Mouse (Mus musculus) kidney, embryonic 14.5 days (tissue): ENCODE results near the gene Draxin. TPM values are rescaled to one million over a fixed set of nuclear protein-coding genes. Genes with fewer than 3 reads are reported as not detected.

Experiments
- ATAC-seq: fragments of 200-750 bp; cut with Nextera tagmentation; 2 replicates; pipeline ENCODE4 v1.8.0; 2017; ENCODE audit warnings: moderate number of reproducible peaks, mild to moderate bottlenecking, moderate TSS enrichment, moderate library complexity; ENCODE audit not compliant: low FRiP score, low TSS enrichment
- H3K27ac ChIP-seq: fragments of 300-500 bp; sonication (generic); 2 replicates; pipeline ENCODE4 v1.5.1; 2014; ENCODE audit warnings: low read depth, mild to moderate bottlenecking, low read length, moderate library complexity, mixed read lengths
- H3K27me3 ChIP-seq: fragments of 300-500 bp; sonication (generic); 2 replicates; pipeline ENCODE4 v1.6.1; 2014; ENCODE audit warnings: mild to moderate bottlenecking, low read length; ENCODE audit not compliant: control insufficient read depth, insufficient read depth
- H3K36me3 ChIP-seq: fragments of 300-500 bp; sonication (generic); 2 replicates; pipeline ENCODE4 v1.6.1; 2014; ENCODE audit warnings: low read length, mixed read lengths; ENCODE audit not compliant: control insufficient read depth, insufficient read depth
- H3K4me1 ChIP-seq: fragments of 300-500 bp; sonication (generic); 2 replicates; pipeline ENCODE4 v1.6.1; 2014; ENCODE audit warnings: low read length, mixed read lengths; ENCODE audit not compliant: control insufficient read depth, insufficient read depth
- H3K4me2 ChIP-seq: fragments of 300-500 bp; sonication (generic); replicated peaks from 2 replicates; pipeline ENCODE4 v1.6.1; 2014; ENCODE audit warnings: low read depth, mild to moderate bottlenecking, low read length
- H3K4me3 ChIP-seq: fragments of 300-500 bp; sonication (generic); 2 replicates; pipeline ENCODE4 v1.5.1; 2014; ENCODE audit warnings: mild to moderate bottlenecking, low read length
- H3K9ac ChIP-seq: fragments of 300-500 bp; sonication (generic); 2 replicates; pipeline ENCODE4 v1.6.1; 2014; ENCODE audit warnings: low read depth, mild to moderate bottlenecking, low read length, moderate library complexity
- H3K9me3 ChIP-seq: fragments of 300-500 bp; sonication (generic); 2 replicates; pipeline ENCODE4 v1.6.1; 2016; ENCODE audit warnings: low read length; ENCODE audit not compliant: control insufficient read depth
- WGBS: fragments of 180-500 bp; shearing (Covaris S2); extraction: QIAGEN DNeasy Blood & Tissue Kit; methylation state at CpG from one replicate; pipeline ENCODE4 v1.1.7; 2014; 5-methylcytosine and 5-hydroxymethylcytosine counted together
- polyA plus RNA-seq: library from polyadenylated mRNA; unstranded; fragments of >200 nt; fragmentation: Nextera tagmentation; extraction: Ambion mirVana; gene quantifications from 2 replicates; pipeline ENCODE4 v1.2.1, GENCODE M21; 2014

Gene Draxin
- polyA plus RNA-seq, 1 experiment from 2014 or later: 0.80 TPM

DNA sequence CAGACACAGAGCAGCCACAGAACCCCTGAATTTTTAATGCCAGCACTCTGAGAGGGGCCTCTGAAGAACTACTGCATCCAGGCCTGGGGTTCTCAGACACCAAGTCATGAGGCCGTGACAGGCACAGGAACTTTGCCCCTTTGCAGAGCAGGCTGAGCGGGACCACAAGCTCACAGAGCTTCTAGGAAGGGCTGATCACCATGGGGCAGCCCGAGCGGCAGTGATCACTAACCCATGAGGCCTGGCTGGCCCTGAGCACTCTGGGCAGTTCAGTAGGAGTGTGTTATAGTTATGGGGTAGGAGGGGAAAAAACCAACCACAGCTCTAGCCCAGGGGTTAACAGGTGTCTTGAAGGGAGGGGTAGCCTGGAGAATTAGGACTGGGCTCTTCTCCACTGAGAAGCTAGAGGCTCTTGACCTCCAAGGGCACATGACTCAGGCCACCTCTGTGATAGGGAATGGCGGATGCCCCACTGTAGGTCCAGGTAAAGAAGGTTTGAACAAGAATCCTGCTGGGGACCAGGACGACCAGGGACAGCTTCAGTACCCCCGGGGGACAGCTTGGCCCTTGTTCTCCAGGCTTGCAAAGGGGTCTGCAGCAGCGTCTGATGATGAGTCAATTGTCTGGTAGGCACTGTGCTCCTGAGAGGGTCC lies 50.4 kb downstream of the Draxin start:
- 88% methylated on average over 8 of the region's 8 CpGs for WGBS
- H3K9me3 ChIP-seq: no peaks in the 10 kb centered on the region

DNA sequence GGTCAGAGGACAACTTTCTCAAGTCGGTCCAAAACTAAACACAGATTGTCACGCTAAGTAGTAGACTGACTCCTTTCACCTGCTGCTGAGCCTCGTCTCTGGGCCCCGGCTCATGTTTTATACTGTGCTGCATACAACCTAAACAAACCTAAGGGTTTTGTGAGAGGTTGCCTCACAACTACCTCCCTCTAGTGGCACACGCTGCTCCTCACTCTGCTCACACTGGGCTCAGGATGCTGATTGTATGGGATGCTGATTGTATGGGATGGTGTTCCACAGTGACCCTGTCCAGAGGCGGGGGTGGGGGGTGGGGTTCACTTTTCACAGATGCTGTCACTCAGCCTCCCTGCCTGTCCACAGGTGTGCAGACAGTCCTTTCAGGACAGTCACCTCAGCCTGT lies 51.3 kb downstream of the Draxin start:
- WGBS: 73% methylated on average over 6 of the region's 6 CpGs
- Histone ChIP-seq H3K4me1 (peaks cover 17% of the 10 kb centered on the region), H3K27ac (no peak overlapping the region), H3K9me3 (no peaks in the 10 kb centered on the region), H3K4me3 (no peak overlapping the region), H3K4me2 (no peak overlapping the region), H3K36me3 (peaks cover 15% of the 10 kb centered on the region), H3K27me3 (no peaks in the 10 kb centered on the region), H3K9ac (no peak overlapping the region)
- no peak for ATAC-seq

More for the DNA sequence above, 50.4 kb downstream of the Draxin start:
- Histone ChIP-seq H3K27ac (no peak overlapping the region), H3K4me3 (no peak overlapping the region), H3K4me1 (peaks cover 21% of the 10 kb centered on the region), H3K4me2 (no peak overlapping the region), H3K36me3 (peaks cover 15% of the 10 kb centered on the region), H3K9ac (no peak overlapping the region), H3K27me3 (no peaks in the 10 kb centered on the region)
- ATAC-seq: no peak

DNA sequence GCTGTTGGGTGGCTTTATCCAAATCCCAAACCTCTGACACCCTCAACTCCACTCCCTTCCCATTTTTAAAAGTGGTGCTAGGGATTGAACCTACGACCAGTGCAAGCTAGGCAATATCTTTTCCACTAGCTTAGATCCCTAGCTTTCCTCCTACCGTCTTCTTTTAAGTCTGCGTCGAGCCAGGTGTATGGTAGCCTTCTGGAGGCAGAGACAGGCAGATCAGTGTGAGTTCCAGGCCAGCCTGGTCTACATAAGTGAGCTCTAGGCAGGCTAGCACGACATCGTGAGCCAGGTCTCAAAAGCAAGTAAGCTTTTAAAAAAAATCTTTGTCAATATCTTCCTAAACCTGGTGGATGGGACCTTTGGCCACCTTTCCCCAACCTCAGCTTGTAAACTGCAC lies 54.6 kb downstream of the Draxin start:
- 91% methylated on average over 6 of the region's 6 CpGs for WGBS
- no peaks in the 10 kb centered on the region for H3K9me3 ChIP-seq
- no peak overlapping the region for H3K4me2 ChIP-seq
- H3K27ac ChIP-seq: no peak overlapping the region
- H3K36me3 ChIP-seq: peaks cover 11% of the 10 kb centered on the region
- H3K27me3 ChIP-seq: no peaks in the 10 kb centered on the region
- H3K4me1 ChIP-seq: peaks cover 4% of the 10 kb centered on the region; the same call in 1 of the 2 replicates
- no peak for ATAC-seq
- H3K9ac ChIP-seq: no peak overlapping the region
- H3K4me3 ChIP-seq: no peak overlapping the region

DNA sequence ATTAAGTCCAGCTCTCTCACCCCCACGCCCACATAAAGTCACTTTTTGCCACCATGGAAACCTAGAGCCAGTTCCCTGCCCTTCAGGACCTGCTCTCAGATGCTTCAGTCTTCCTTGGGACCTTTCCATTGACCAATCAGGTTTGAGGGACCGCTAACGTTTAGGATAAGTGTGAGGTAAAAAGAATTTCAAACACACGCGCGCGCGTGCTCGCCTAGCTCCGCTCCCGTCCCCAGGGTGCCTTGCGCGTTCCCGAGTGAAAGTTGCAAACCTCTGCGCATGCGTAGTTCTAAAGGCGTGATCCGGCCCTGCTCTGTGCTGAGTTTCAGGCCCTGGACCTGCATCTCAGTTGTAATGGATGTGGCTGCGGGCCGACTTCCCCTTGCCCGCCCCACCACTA lies 55.2 kb downstream of the Draxin start:
- peak overlapping the region; percentile 46 for H3K4me2 ChIP-seq
- H3K9ac ChIP-seq: no peak overlapping the region
- H3K4me1 ChIP-seq: peaks cover 4% of the 10 kb centered on the region; the same call in 1 of the 2 replicates
- peak overlapping the region; percentile 24 for H3K4me3 ChIP-seq
- WGBS: 48% methylated on average over 21 of the region's 21 CpGs
- no peak overlapping the region for H3K27ac ChIP-seq
- H3K27me3 ChIP-seq: no peaks in the 10 kb centered on the region
- H3K9me3 ChIP-seq: no peaks in the 10 kb centered on the region
- peaks cover 4% of the 10 kb centered on the region; the same call in 1 of the 2 replicates for H3K36me3 ChIP-seq
- peak; percentile 55; the same call in 1 of the 2 replicates for ATAC-seq

DNA sequence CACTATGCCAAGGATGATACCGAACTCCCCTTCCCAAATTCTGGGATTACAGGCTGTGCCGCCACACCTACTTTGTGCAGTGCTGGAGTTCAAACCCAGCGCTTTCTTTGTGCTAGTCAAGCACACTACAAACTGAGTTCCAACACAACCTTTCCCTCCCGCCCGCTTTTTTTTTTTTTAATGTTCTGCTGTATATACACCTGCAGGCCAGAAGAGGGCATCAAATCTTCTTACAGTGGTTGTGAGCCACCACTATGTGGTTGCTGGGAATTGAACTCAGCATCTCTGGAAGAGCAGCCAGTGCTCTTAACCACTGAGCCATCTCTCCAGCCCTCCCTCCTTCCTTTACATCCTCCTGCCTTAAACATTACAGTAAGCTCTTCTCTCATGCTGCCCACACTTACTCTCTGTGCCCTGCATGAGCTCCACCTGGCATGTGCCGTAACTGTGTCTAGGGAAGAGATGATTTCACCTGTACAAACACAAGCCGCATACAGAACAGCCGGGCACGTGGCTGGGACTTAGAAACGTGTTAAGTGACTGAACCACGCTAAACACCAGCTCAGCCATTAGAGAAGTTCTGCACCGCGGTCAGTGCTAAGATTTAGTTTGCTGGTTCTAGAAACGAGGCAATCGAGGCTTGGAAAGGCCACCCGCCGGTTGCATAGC lies 55.8 kb downstream of the Draxin start:
- Histone ChIP-seq H3K9ac (no peak overlapping the region), H3K9me3 (no peaks in the 10 kb centered on the region), H3K36me3 (no peaks in the 10 kb centered on the region; the same call in 1 of the 2 replicates), H3K27me3 (no peaks in the 10 kb centered on the region), H3K27ac (no peak overlapping the region), H3K4me2 (peak overlapping the region; percentile 46), H3K4me3 (peak overlapping the region; percentile 24), H3K4me1 (peaks cover 4% of the 10 kb centered on the region; the same call in 1 of the 2 replicates)
- WGBS: 49% methylated on average over 17 of the region's 17 CpGs
- no peak for ATAC-seq

DNA sequence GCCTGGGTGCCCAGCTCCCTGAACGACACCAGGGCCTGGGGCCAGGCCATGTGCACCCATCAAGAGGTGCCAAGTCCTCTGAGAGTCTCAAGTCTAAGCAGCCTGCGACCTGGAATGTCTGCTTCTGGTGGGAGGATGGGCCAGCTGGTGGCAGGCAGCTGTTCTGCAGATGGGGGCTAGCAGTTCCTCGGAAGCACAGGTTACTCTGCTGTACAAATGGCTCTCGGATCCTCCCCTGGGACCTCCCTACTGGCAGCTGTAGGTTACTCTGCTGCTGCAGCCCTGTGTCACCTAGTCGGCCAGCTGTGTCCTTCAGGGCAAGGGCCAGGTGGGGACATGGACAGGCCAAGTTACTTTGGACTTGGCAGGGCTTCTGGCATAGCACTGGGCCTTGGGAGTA lies 59.0 kb downstream of the Draxin start:
- WGBS: 38% methylated on average over 5 of the region's 5 CpGs
- Histone ChIP-seq H3K4me2 (no peak overlapping the region), H3K27ac (no peak overlapping the region), H3K36me3 (no peaks in the 10 kb centered on the region), H3K27me3 (no peaks in the 10 kb centered on the region), H3K4me3 (no peak overlapping the region), H3K9me3 (no peaks in the 10 kb centered on the region), H3K4me1 (peaks cover 8% of the 10 kb centered on the region; the same call in 1 of the 2 replicates), H3K9ac (no peak overlapping the region)
- ATAC-seq: no peak

DNA sequence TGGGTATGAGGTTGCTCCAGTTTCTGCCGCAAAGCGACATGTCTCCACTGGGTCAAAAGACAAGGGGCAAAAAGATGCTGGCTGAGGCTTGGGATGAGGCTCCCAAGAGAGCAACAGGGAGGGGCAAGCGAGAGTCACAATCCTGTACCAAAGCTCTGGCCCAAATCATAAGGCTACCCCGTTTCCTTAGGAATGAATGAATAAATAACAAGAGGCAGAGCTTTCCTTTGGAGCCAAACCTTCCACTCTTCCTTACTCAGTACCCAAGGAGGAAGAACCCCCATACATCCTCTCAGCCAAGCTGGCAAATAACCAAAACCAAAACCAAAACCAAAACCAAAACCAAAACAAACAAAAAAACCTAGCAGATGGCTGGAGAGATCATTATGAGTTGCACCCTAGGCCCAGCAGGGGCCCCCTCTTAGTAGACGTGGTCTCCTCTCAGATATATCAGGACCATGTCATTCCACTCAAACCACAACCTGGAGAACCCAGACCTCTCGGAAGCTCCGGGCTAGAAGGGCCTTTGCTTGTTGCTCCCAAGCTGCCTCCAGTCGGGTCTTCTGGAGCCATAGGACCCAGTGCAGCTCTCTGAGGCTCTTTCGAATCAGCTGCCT lies 60.8 kb downstream of the Draxin start:
- Histone ChIP-seq H3K4me2 (no peak overlapping the region), H3K4me3 (no peak overlapping the region), H3K9ac (no peak overlapping the region), H3K27ac (no peak overlapping the region), H3K9me3 (no peaks in the 10 kb centered on the region), H3K27me3 (no peaks in the 10 kb centered on the region), H3K36me3 (no peaks in the 10 kb centered on the region), H3K4me1 (peaks cover 11% of the 10 kb centered on the region)
- WGBS: 85% methylated on average over 9 of the region's 9 CpGs
- no peak for ATAC-seq

DNA sequence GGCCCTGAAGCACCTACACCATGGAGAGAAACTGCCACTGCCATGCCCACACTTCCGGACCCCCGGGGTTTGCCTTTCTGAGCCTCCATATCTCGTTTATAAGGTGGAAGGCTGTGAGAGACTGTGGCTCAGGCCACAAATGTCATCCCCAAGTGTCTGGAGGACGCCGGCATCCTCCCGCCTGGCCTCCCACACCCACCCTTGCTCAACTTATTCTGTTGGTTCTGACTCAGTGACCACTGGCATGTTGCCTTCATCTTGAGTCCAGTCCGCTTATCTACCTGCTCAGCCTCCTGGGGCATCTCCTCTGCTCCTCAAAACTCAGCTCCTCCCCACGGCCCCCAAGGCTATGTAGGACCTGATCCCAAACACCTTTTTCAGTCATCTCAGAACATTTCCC lies 63.2 kb downstream of the Draxin start:
- Histone ChIP-seq H3K4me3 (no peak overlapping the region), H3K27ac (no peak overlapping the region), H3K27me3 (no peaks in the 10 kb centered on the region), H3K36me3 (no peaks in the 10 kb centered on the region), H3K9ac (no peak overlapping the region), H3K4me2 (no peak overlapping the region), H3K9me3 (no peaks in the 10 kb centered on the region), H3K4me1 (peaks cover 11% of the 10 kb centered on the region)
- no peak for ATAC-seq
- 74% methylated on average over 8 of the region's 8 CpGs for WGBS

DNA sequence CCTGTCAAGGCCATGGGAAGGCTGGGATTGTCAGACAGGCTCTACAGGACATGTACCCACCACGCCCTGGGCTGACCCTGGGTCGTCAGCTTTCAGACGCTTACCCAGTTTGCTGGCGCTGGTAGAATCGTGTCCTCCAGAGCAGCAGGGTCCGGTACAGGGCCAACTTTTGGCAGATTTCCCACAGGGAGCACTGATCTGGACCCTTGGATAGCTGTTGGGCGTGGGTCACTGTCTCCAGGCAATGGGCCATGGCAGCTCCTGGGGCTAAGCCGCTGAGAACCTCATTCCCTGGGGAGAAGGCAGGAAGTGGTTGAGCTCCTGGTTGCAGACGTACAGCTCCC lies 64.1 kb downstream of the Draxin start:
- H3K9ac ChIP-seq: no peak overlapping the region
- no peaks in the 10 kb centered on the region for H3K27me3 ChIP-seq
- H3K4me1 ChIP-seq: peaks cover 11% of the 10 kb centered on the region
- no peaks in the 10 kb centered on the region for H3K36me3 ChIP-seq
- H3K9me3 ChIP-seq: no peaks in the 10 kb centered on the region
- WGBS: 40% methylated on average over 9 of the region's 9 CpGs
- H3K4me3 ChIP-seq: no peak overlapping the region
- H3K27ac ChIP-seq: no peak overlapping the region
- peak; percentile 32; the same call in 1 of the 2 replicates for ATAC-seq
- no peak overlapping the region for H3K4me2 ChIP-seq
